Mouse (Mus musculus): ENCODE data around the gene Znrf1. TPM values are rescaled to one million over a fixed set of nuclear protein-coding genes. Genes with fewer than 3 reads are reported as not detected.
"Not testable (repeated sequence)": the region's sequence is repeated elsewhere in the genome, so short reads cannot be mapped to it uniquely, and the experiment has no call there.

Znrf1 gene
- total RNA-seq, 2 experiments from 2014 or later = 144 to 151 TPM

DNA sequence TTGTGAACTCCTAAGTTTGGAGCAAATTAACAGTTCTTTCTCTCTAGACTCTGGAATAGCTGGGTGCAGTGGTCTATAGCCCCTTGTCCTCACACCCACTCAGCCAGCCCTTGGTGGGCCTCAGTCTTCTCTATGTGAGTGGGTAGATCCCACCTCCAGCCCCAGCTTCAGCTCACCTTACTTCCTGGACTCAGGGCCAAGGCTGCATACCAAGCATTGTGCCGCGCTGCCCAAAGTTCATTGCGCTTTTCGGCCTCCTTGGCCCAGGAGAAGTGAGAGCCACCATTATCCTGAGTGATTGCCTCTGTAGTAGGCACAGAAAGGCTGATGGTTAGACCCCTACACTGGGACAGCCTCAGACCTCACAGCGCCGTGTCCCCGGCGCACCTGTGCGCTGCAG, 92.0 kb downstream of the Znrf1 start:
- no peak for DNase-seq (ENCODE audit: low spot score in 2 of 2)

DNA sequence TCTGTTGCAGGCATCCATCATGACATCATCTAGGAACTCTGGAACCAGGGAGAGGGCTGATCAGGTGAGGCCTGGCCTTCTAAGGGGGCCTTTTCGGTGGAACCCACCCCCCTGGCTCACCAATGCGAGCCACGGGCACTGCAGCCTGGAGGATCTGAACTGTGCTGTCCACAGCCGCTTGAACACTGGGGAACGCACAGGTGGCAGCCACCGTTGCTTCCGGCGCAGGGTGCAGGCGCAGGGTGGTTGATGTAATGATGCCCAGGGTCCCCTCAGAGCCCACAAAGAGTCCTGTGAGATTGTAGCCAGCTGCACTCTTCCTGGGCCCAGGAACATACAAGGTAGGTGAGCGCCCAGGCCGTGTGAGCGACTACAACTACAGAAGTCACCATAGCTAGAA, 92.5 kb downstream of the Znrf1 start:
- DNase-seq (ENCODE audit: low spot score in 2 of 2) = no peak

DNA sequence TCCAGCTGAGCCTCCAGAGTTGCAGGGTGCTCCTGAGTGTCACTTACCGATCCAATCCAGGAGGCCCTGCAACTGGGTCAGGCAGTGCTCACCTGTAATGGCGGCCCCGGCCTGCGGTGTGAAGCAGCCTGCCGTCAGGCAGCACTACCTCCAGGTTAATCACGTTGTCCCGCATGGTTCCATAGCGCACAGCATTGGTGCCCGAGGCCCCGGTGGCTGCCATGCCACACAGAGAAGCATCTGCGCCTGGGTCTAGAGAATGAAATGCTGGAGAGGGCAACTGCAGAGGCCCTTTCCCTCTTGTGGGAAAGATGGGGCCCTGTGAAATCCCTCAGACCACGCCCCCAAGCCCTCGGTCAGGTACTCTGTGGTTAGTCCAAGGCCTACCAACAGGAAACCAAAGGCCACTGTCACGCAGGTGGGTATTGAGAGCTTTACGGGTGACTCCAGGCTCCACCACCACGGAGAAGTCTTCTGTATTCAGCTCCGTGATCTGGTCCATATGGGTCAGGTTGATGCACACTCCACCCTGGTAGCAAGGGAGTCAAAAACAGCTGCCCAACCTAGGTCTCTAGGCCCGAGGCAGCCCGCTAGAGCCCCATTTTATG, 93.1 kb downstream of the Znrf1 start:
- DNase-seq (ENCODE audit: low spot score in 2 of 2) = no peak

DNA sequence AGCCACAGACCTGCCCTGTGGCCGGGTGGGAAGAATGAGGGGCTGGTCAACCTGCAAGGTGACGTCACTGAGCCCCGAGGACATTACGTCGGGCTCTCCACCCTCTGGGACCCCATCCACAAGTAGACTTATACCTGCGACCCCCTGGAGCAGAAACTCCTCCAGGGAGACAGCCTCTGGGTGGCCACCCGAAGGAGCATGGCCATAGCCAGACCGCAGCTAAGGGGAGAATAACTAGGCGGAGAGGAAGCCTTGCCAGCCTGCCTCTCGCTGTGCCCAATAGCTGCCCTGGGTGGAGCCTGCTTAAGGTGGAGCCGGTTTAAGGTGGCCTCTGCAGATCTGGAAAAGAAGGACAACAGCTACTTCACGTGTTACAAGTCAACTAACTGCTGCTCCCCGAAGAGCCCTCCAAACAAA, 94.2 kb downstream of the Znrf1 start, which contains the start of gene Ldhd:
Gene Ldhd (minus strand): TSS at position 270 of the 417 bp plus-strand sequence.
- peak; percentile 51 to 60 for DNase-seq (ENCODE audit: low spot score in 2 of 2)

DNA sequence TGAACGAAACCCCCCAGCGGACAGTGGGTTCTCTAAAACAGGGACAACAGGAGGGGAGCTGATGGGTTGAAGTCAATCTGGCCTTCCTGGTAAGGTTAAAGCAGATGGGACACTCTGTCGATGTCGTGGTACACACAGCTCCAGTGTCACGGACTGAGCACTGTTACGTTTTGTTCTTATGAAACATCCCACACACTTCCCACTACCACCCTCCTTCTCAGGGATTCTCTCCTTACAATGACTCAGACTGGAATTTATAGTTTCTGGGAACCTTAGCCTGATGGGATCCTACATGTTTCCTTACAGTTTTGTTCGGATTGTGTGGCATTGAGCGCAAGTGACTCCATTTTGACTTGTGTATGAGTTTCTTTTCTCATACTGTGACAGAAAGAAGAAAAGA, 95.7 kb downstream of the Znrf1 start:
- DNase-seq (ENCODE audit: low spot score in 2 of 2) = no peak

DNA sequence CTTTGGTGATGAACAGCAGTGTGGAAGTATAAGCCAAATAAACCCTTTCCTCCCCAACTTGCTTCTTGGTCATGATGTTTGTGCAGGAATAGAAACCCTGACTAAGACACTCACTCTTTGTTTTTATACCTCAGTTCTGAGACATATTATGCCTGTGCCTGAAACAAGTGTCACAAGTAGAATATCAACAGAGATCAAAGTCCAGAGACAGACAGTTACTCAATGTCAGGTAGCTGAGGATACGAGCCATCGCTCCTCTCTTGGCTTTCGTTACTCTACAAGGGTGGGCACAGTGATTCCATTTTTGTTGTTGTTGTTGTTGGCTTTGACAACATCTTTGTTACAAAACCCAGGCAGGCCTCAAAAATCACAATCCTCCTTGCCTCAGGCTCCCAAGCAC, 97.1 kb downstream of the Znrf1 start:
- DNase-seq (ENCODE audit: low spot score in 2 of 2) = no peak

DNA sequence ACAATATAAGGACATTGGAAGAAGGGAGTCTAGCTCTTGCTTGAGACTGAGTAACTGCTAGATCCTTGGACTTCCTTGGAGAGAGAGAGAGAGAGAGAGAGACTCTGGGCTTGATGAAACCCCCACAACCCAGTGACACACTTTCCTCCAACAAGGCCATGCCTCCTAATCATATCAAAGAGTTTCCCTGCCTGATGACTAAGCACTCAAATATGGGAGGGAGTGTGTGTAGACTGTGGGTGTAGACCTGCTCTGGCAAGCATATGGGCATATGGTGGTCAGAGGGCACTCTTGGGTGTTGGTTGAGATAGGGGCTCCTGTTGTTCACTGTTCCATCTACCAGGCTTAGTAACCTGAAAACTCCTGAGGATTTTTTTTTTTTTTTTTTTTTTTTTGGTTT, 102.2 kb downstream of the Znrf1 start:
- DNase-seq (ENCODE audit: low spot score in 2 of 2) = no peak

DNA sequence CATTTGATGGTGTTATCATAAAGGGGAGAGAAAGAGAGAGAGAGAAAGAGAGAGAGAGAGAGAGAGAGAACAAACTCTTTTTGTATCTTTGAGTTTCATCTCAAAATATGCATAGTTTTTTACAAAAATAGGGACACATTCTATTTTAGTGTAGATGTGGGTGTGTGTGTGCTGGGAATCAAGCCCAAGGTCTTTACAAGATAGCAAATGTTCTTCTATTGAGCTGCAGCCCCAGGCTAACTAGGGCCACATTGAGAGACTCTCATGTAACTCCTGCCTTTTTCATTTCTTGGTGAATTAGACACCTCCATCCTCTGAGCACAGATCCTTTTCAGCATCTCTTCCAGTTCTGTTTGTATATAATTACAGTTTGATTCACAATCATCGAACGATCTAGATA, 105.2 kb downstream of the Znrf1 start:
- DNase-seq (ENCODE audit: low spot score in 2 of 2) = no peak

DNA sequence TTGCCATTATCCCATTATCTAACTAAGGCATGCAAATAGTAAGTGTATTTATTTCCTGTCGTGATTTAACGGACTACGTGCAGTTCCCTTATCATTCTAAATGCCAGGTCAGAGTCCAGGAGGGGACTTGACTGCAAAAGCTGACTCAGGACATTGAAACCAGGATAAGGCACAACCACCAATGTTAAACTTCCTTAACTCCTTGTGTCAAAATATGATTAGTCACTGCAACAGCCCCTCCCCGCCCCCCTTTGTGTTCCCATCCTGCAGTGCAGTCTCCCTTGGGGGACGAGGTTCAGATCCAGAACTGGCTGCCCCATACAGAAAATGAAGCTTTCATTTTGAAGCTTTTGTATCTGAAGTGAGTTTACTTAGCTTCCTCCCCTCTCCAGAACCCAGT, 106.6 kb downstream of the Znrf1 start:
- DNase-seq (ENCODE audit: low spot score in 2 of 2) = no peak

DNA sequence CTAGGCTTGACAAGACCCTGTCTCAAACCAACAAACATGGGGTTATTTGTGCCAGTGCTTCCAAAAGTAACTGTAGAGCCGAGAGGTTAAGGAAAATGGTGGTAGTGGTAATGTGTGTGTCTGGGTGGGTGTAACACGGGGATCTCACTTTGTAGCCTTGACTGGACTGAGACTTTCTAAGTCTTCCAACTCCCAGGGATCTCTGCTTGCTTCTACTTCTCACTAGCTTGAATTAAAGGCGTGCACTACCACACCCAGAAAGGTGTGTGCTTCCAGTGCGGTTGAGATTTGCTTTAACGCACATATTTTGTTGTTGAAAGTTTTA, 107.0 kb downstream of the Znrf1 start:
- no peak for DNase-seq (ENCODE audit: low spot score in 2 of 2)

DNA sequence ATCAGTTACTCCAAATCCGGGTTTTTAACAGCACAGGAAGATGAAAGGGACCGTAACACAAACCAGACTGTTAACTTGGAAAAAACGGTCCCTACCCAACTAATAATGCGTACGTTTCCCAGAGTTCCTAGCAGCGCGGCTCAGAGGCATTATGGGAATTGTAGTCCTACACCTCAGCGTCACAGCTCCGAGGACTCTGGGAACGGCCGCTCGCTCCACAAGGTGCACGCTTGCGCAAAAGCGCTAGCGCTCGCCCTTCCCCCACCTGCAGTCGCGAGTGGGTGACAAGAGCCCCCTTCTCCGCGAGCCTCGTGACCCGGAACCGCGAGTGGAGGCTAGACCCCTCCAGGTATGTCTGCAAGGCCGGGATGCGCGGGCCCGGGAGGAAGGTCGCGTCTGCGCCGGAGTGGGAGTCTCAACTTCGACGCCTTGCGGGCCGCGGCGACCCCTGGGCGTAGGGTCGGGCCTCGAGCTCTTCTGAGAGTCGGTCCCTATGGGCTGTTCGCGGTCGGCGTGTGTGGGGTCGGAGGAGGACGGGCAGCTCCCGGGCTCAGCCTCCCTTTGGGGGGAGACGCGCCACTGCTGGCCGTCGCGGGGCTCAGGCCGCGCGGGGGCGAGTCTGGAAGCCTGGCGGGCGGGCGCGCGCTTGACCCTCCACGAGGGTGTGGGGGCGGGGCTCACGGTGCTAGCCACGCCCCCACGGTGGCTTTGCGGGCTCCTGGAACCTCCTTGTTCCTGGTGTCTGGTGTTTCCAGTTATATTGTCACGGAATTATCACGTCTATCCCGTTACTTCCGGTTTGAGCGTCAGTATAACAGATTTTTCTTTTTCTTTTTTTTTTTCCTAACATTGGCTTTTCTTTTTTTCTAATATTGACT, 107.6 kb downstream of the Znrf1 start, which contains the start of gene Zfp1:
Gene Zfp1 (plus strand): TSS at position 138 of the 878 bp plus-strand sequence.
- DNase-seq (ENCODE audit: low spot score in 2 of 2) = peak; percentile 92

DNA sequence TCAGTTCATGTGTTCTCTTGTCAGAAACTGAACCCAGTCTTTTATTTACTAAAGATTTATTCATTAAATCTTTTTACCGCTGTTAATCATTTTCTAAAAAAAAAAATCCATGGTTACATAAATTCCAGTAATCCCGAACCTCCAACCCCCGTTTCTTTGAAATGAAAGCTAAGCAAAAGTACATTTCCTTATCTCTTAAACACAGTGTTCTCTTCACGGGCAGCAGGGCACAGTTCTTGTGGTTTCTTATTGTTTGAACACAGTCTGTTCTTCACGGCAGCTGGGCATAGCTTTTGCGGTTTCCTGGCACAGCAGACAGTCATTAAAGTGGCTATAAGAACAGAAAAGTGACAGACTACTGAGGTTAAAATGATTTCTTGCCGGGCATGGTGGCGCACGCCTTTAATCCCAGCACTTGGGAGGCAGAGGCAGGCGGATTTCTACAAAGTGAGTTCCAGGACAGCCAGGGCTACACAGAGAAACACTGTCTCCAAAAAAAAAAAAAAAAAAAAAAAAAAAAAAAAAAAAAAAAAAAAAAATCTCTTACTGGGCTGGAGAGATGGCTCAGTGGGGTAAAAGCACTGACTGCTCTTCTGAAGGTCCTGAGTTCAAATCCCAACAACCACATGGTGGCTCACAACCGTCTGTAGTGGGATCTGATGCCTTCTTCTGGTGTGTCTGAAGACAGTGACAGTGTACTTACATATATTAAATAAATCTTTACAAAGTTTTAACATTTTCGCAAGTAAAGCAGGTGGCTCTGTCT, 108.6 kb downstream of the Znrf1 start:
- DNase-seq (ENCODE audit: low spot score in 2 of 2) = not testable (repeated sequence)

DNA sequence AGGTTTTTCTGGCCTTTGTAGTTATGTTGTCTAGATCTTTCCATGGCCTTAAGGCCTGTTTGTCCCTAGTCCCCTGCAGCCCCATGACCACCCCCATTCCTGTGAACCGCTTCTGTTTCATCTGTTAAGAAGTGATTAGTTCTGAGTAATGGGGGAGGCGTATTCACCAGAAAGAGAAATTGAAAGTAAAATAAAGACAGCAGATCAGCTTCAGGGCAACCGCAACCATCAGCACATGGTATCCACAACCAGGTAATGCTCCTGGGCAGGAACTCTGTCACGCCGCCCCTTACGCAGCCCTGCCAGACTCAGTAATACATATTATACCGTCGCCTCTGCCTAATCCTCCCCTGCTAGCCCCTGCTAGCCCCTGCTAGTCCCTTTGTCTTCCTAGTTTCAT, 109.8 kb downstream of the Znrf1 start:
- no peak for DNase-seq (ENCODE audit: low spot score in 2 of 2)

DNA sequence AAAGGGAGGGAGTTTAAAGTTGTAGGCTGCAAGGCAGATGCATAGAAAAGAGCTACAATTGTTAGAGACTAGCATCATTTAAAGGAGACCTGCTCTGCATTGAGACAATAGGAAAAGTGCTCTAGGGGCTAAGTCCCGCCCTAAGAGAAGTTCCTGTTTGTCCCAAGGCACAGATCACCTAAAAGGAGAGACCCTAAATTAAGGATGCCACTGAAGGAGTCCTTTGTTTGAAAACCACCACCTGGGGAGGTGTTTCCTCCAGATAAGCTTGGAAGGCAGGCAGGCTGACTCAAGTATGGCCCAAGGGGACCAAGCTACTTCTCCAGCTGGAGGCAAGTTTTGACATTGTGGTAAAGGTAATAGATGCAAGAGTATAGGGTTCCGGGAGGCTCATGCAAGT, 112.9 kb downstream of the Znrf1 start:
- DNase-seq (ENCODE audit: low spot score in 2 of 2) = no peak

DNA sequence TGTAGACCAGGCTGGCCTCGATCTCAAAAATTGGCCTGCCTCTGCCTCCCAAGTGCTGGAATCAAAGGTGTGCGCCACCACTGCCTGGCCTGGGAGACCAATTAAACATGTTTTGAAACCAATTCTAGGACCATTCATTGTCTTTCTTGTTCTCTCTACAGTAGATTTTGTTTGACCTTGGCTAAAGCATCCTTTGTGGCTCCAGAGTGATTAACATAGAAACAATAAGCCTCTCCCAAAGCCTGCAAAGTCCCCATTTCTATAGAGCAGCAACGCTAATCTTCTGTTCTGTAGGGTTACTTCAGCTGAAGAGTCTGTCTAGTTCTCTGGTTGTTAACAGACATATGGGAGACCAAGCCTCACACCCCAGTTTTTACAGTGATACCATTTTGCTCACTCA, 114.8 kb downstream of the Znrf1 start:
- DNase-seq (ENCODE audit: low spot score in 2 of 2) = no peak

DNA sequence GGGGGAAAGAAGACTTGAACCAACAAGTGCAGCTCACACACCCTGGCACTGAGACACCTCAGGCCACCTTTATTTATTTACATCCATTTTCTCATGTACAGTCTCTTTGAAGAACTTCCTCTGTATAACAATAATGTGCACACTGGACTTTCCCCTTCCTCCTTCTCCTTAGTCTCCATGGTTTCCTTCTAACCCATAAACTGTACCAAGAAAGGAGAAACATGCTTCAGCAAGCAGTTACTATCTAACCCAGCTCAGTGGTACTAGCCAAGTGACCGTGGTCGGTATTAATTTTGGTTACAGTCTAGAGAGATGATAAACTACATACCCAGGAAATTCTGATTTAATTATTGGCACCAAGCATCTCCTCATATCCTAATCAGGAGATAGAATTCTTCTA, 117.6 kb downstream of the Znrf1 start:
- no peak for DNase-seq (ENCODE audit: low spot score in 2 of 2)

DNA sequence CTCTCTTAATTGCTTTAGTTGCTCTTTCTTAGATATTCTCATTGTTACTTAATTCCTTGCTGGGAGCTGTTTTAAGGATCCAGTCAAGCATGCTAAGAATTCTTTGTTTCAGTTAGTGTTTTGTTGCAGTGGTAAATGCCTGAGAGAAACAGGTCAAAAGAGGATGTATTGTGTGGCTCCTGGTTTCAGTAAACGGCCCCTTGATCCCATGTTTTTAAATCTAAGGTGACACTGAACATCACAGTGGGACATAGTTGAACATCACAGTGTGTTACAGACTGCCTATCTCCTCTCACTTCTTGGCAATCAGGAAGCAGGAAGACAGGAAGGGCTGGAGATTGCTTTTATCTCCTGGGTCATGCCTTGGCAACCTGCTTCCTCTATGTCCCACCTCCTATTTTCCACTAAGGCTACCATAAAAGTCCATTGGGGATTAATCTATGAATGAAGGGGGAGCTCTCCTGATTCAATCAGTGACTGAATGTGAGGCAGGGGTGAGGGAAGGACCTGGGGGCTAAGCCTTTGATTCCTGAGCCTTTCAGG, 121.5 kb downstream of the Znrf1 start:
- DNase-seq (ENCODE audit: low spot score in 2 of 2) = no peak

DNA sequence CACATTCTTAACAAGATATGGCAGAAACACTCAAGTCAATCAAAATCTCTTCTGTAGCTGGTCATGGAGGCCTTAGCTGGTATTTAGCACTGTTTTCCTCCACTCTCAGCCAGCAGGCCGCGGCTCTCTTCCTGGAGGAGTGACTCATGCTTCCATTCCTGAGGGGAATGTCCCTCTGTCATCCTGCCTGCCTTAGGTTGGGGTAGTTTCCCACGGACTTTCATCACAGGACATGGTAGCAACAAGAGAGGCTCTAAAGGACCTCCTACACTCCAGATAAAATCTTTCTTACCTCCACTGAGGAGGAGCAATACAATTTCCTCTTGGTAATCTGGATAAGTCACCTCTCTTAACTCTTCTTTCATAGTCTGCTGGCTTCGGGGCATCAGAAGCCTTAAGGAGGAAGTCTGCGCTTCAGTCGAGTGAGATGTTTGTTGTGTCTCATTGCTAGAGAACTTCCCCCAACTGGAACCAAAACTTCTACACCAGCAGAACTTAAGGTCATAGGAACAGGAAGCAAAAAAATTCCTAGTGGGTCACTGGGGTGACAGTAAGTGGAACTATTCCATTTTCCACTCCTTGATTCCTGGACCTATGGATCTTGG, 123.0 kb downstream of the Znrf1 start:
- peak in 1 of 2 experiments; percentile 15 for DNase-seq (ENCODE audit: low spot score in 2 of 2)

DNA sequence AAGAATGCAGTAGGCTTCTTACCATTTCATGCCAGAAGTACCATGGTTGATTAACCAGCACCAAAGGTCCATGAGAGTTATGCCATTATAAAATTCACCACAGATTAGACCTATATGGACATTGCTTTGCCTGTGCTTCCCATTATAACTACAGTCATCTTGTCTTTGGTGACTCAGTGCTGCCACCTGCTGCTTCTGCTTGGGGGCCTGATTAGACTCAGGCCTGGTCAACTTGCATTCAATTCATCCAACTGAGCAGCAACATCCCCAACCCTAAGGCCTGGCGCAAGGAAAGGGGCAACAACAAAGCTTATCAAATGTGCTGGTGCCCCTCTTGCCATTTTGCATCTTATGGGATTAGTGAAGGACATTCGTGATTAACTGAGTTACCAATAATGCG, 126.6 kb downstream of the Znrf1 start:
- peak; percentile 80 to 84 for DNase-seq (ENCODE audit: low spot score in 2 of 2)

DNA sequence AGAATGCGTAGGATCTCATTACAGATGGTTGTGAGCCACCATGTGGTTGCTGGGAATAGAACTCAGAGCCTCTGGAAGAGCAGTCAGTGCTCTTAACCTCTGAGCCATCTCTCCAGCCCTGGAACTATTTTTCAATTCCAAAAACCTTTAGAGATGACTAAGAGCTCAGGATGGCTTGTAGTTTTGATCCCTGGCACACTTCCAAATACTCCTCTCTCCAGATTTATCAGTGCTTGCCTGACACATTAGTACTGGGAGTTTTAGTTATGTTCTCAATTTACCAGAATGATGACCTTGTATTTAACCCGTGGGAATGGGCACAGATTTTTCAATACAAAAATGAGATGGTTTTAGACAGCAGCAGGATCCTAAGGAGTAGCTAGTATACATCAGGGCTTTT, 130.9 kb downstream of the Znrf1 start:
- DNase-seq (ENCODE audit: low spot score in 2 of 2) = no peak
